Mouse (Mus musculus): ENCODE measurements around the gene Ano2. TPM values are rescaled to one million over a fixed set of nuclear protein-coding genes. Genes with fewer than 3 reads are reported as not detected.

Gene Ano2
- polyA plus RNA-seq, 1 experiment, result not detected

- no peaks in the 10 kb centered on the region for H3K27me3 ChIP-seq (ENCODE audit: control insufficient read depth, insufficient read depth, insufficient read length)
- H3K79me3 ChIP-seq (ENCODE audit: low read depth), result no peaks in the 10 kb centered on the region
- no peak overlapping the region for H3K4me3 ChIP-seq (ENCODE audit: insufficient read depth, poor library complexity, severe bottlenecking)
- no peaks in the 10 kb centered on the region for H3K79me2 ChIP-seq (ENCODE audit: control insufficient read depth, insufficient read depth)
- TF ChIP-seq FOSL1 (IDR thresholded peaks at IDR 0.05; ENCODE audit: insufficient read depth, low read length, poor library complexity, severe bottlenecking) (no peak), MYOG (IDR thresholded peaks at IDR 0.05; ENCODE audit: control insufficient read depth, extremely low read depth, insufficient read length) (no peak), MYOD1 (IDR thresholded peaks at IDR 0.05; ENCODE audit: control insufficient read depth, insufficient read length, low read depth) (no peak), CEBPB (IDR thresholded peaks at IDR 0.05; ENCODE audit: low read depth) (no peak), CTCF (IDR thresholded peaks at IDR 0.05; ENCODE audit: control insufficient read depth, insufficient read depth, insufficient read length) (no peak), MAX (IDR thresholded peaks at IDR 0.05) (no peak), USF1 (IDR thresholded peaks at IDR 0.05; ENCODE audit: low read depth) (no peak)
- no peak overlapping the region for H3ac ChIP-seq (ENCODE audit: control insufficient read depth, insufficient read length, low read depth)
- H3K36me3 ChIP-seq (ENCODE audit: control insufficient read depth, insufficient read depth), result no peaks in the 10 kb centered on the region
Observed at GRCm38 (mm10) chr6:125874742-125875141, 184.5 kb downstream of the Ano2 start.

- Histone ChIP-seq H3K79me3 (ENCODE audit: low read depth) (no peaks in the 10 kb centered on the region), H3ac (ENCODE audit: control insufficient read depth, insufficient read length, low read depth) (no peak overlapping the region), H3K27me3 (ENCODE audit: control insufficient read depth, insufficient read depth, insufficient read length) (no peaks in the 10 kb centered on the region), H3K4me3 (ENCODE audit: insufficient read depth, poor library complexity, severe bottlenecking) (no peak overlapping the region), H3K79me2 (ENCODE audit: control insufficient read depth, insufficient read depth) (no peaks in the 10 kb centered on the region), H3K36me3 (ENCODE audit: control insufficient read depth, insufficient read depth) (no peaks in the 10 kb centered on the region)
- TF ChIP-seq MYOD1 (IDR thresholded peaks at IDR 0.05; ENCODE audit: control insufficient read depth, insufficient read length, low read depth), result no peak
- no peak for TF ChIP-seq CTCF (IDR thresholded peaks at IDR 0.05; ENCODE audit: control insufficient read depth, insufficient read depth, insufficient read length)
- no peak for TF ChIP-seq USF1 (IDR thresholded peaks at IDR 0.05; ENCODE audit: low read depth)
- TF ChIP-seq FOSL1 (IDR thresholded peaks at IDR 0.05; ENCODE audit: insufficient read depth, low read length, poor library complexity, severe bottlenecking), result no peak
- TF ChIP-seq CEBPB (IDR thresholded peaks at IDR 0.05; ENCODE audit: low read depth), result no peak
- TF ChIP-seq MAX (IDR thresholded peaks at IDR 0.05), result no peak
Observed at GRCm38 (mm10) chr6:125876884-125877283, 186.7 kb downstream of the Ano2 start.

GRCm38 (mm10) chr6:125878671-125879070 is 188.5 kb downstream of the Ano2 start:
- no peaks in the 10 kb centered on the region for H3K79me3 ChIP-seq (ENCODE audit: low read depth)
- no peak for TF ChIP-seq USF1 (IDR thresholded peaks at IDR 0.05; ENCODE audit: low read depth)
- TF ChIP-seq MYOG (IDR thresholded peaks at IDR 0.05; ENCODE audit: control insufficient read depth, extremely low read depth, insufficient read length), result no peak
- TF ChIP-seq CEBPB (IDR thresholded peaks at IDR 0.05; ENCODE audit: low read depth), result no peak
- no peak for TF ChIP-seq MYOD1 (IDR thresholded peaks at IDR 0.05; ENCODE audit: control insufficient read depth, insufficient read length, low read depth)
- no peak for TF ChIP-seq CTCF (IDR thresholded peaks at IDR 0.05; ENCODE audit: control insufficient read depth, insufficient read depth, insufficient read length)
- no peak for TF ChIP-seq FOSL1 (IDR thresholded peaks at IDR 0.05; ENCODE audit: insufficient read depth, low read length, poor library complexity, severe bottlenecking)
- no peak for TF ChIP-seq MAX (IDR thresholded peaks at IDR 0.05)

GRCm38 (mm10) chr6:125879306-125879705 is 189.1 kb downstream of the Ano2 start:
- H3ac ChIP-seq (ENCODE audit: control insufficient read depth, insufficient read length, low read depth), result no peak overlapping the region
- no peaks in the 10 kb centered on the region for H3K79me3 ChIP-seq (ENCODE audit: low read depth)
- H3K27me3 ChIP-seq (ENCODE audit: control insufficient read depth, insufficient read depth, insufficient read length), result no peaks in the 10 kb centered on the region
- no peaks in the 10 kb centered on the region for H3K79me2 ChIP-seq (ENCODE audit: control insufficient read depth, insufficient read depth)
- H3K4me3 ChIP-seq (ENCODE audit: insufficient read depth, poor library complexity, severe bottlenecking), result no peak overlapping the region
- H3K36me3 ChIP-seq (ENCODE audit: control insufficient read depth, insufficient read depth), result no peaks in the 10 kb centered on the region
- no peak for TF ChIP-seq MAX (IDR thresholded peaks at IDR 0.05)
- no peak for TF ChIP-seq CTCF (IDR thresholded peaks at IDR 0.05; ENCODE audit: control insufficient read depth, insufficient read depth, insufficient read length)
- no peak for TF ChIP-seq USF1 (IDR thresholded peaks at IDR 0.05; ENCODE audit: low read depth)
- TF ChIP-seq MYOG (IDR thresholded peaks at IDR 0.05; ENCODE audit: control insufficient read depth, extremely low read depth, insufficient read length), result no peak
- no peak for TF ChIP-seq CEBPB (IDR thresholded peaks at IDR 0.05; ENCODE audit: low read depth)
- no peak for TF ChIP-seq MYOD1 (IDR thresholded peaks at IDR 0.05; ENCODE audit: control insufficient read depth, insufficient read length, low read depth)
- TF ChIP-seq FOSL1 (IDR thresholded peaks at IDR 0.05; ENCODE audit: insufficient read depth, low read length, poor library complexity, severe bottlenecking), result no peak

More at GRCm38 (mm10) chr6:125878671-125879070, 188.5 kb downstream of the Ano2 start:
- no peak overlapping the region for H3K4me3 ChIP-seq (ENCODE audit: insufficient read depth, poor library complexity, severe bottlenecking)
- no peaks in the 10 kb centered on the region for H3K36me3 ChIP-seq (ENCODE audit: control insufficient read depth, insufficient read depth)
- no peaks in the 10 kb centered on the region for H3K79me2 ChIP-seq (ENCODE audit: control insufficient read depth, insufficient read depth)
- H3ac ChIP-seq (ENCODE audit: control insufficient read depth, insufficient read length, low read depth), result no peak overlapping the region
- H3K27me3 ChIP-seq (ENCODE audit: control insufficient read depth, insufficient read depth, insufficient read length), result no peaks in the 10 kb centered on the region

- TF ChIP-seq MYOG (IDR thresholded peaks at IDR 0.05; ENCODE audit: control insufficient read depth, extremely low read depth, insufficient read length), result no peak
- TF ChIP-seq MYOD1 (IDR thresholded peaks at IDR 0.05; ENCODE audit: control insufficient read depth, insufficient read length, low read depth), result no peak
- no peak for TF ChIP-seq CEBPB (IDR thresholded peaks at IDR 0.05; ENCODE audit: low read depth)
- no peak for TF ChIP-seq FOSL1 (IDR thresholded peaks at IDR 0.05; ENCODE audit: insufficient read depth, low read length, poor library complexity, severe bottlenecking)
- no peak for TF ChIP-seq CTCF (IDR thresholded peaks at IDR 0.05; ENCODE audit: control insufficient read depth, insufficient read depth, insufficient read length)
- no peak for TF ChIP-seq USF1 (IDR thresholded peaks at IDR 0.05; ENCODE audit: low read depth)
- no peak for TF ChIP-seq MAX (IDR thresholded peaks at IDR 0.05)
- H3K79me3 ChIP-seq (ENCODE audit: low read depth), result no peaks in the 10 kb centered on the region
- no peaks in the 10 kb centered on the region for H3K79me2 ChIP-seq (ENCODE audit: control insufficient read depth, insufficient read depth)
- H3K4me3 ChIP-seq (ENCODE audit: insufficient read depth, poor library complexity, severe bottlenecking), result no peak overlapping the region
- H3ac ChIP-seq (ENCODE audit: control insufficient read depth, insufficient read length, low read depth), result no peak overlapping the region
- H3K27me3 ChIP-seq (ENCODE audit: control insufficient read depth, insufficient read depth, insufficient read length), result no peaks in the 10 kb centered on the region
- no peaks in the 10 kb centered on the region for H3K36me3 ChIP-seq (ENCODE audit: control insufficient read depth, insufficient read depth)
Observed at GRCm38 (mm10) chr6:125888596-125888995, 198.4 kb downstream of the Ano2 start.

GRCm38 (mm10) chr6:125894340-125894739 is 204.1 kb downstream of the Ano2 start:
- no peak for TF ChIP-seq CTCF (IDR thresholded peaks at IDR 0.05; ENCODE audit: control insufficient read depth, insufficient read depth, insufficient read length)
- TF ChIP-seq MAX (IDR thresholded peaks at IDR 0.05), result no peak
- no peak for TF ChIP-seq CEBPB (IDR thresholded peaks at IDR 0.05; ENCODE audit: low read depth)
- no peak for TF ChIP-seq USF1 (IDR thresholded peaks at IDR 0.05; ENCODE audit: low read depth)
- TF ChIP-seq MYOG (IDR thresholded peaks at IDR 0.05; ENCODE audit: control insufficient read depth, extremely low read depth, insufficient read length), result no peak
- TF ChIP-seq FOSL1 (IDR thresholded peaks at IDR 0.05; ENCODE audit: insufficient read depth, low read length, poor library complexity, severe bottlenecking), result no peak
- no peak for TF ChIP-seq MYOD1 (IDR thresholded peaks at IDR 0.05; ENCODE audit: control insufficient read depth, insufficient read length, low read depth)
- no peaks in the 10 kb centered on the region for H3K79me3 ChIP-seq (ENCODE audit: low read depth)
- H3K36me3 ChIP-seq (ENCODE audit: control insufficient read depth, insufficient read depth), result no peaks in the 10 kb centered on the region
- no peaks in the 10 kb centered on the region for H3K27me3 ChIP-seq (ENCODE audit: control insufficient read depth, insufficient read depth, insufficient read length)
- H3K79me2 ChIP-seq (ENCODE audit: control insufficient read depth, insufficient read depth), result no peaks in the 10 kb centered on the region
- H3K4me3 ChIP-seq (ENCODE audit: insufficient read depth, poor library complexity, severe bottlenecking), result no peak overlapping the region
- H3ac ChIP-seq (ENCODE audit: control insufficient read depth, insufficient read length, low read depth), result no peak overlapping the region

Data from C2C12 (cell line).